Mouse (Mus musculus) adrenal gland, postnatal 25 days (tissue): ENCODE data around the gene Dusp27. TPM values are rescaled to one million over a fixed set of nuclear protein-coding genes. Genes with fewer than 3 reads are reported as not detected.

Source experiments
- DNase-seq: peaks from one replicate; pipeline ENCODE4 v3.0.0; 2021; ENCODE audit warnings: mixed read lengths
- long read RNA-seq: library from polyadenylated mRNA; stranded (forward); transcript quantifications from one replicate; pipeline ENCODE4 v2.0.0, GENCODE M21; 2021
- total RNA-seq: library from RNA; stranded (reverse); gene quantifications from 2 replicates; pipeline ENCODE4 v1.2.3, GENCODE M21; 2021

The Dusp27 gene
- total RNA-seq, result not detected in 2 replicates
- long read RNA-seq, result 0 reads

- DNase-seq, result no peak
Measured at GRCm38 (mm10) chr1:166127719-166128118, at the start of gene Dusp27. TSS of gene Dusp27 (minus strand) at chr1:166127922.

DNA sequence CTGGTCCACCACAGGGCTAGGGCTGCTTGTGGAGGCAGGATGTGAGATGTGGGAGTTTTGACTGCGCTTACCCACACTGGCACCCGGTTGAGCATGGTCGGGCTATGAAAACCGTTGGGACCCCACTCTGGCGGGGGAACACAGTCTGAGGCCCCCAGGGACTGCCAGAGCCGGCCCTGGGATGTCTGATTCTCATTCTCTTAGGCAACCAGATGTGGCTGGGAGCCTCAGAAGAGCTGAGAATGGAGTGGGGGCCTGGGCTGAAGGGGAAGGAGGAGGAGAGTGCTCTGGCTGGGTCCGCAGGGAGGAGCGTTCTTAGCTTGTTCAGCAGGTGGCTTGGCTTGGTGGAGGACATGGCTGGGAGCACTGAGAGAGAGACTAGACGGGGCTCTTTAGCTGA is 45.9 kb upstream of the Dusp27 start:
- DNase-seq, result no peak

DNA sequence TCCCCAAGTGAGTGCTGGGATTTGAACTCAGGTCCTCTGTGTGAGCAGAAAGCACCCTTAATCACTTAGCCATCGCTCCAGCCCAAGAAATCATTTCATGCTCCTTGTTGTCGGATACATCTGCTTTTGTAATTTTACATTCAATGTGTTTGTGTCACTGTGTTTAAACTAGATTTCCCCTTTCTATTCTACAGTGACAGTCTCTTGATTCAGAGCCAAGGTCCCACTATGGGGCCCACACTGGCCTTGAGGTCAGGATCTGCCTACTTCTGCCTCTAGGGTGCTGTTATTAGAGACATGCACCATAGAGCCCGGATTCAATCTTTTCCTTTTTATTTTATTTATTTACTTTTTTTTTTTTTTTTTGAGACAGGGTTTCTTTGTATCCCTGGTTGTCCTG is 45.3 kb upstream of the Dusp27 start:
- no peak for DNase-seq

- no peak for DNase-seq
Measured at GRCm38 (mm10) chr1:166170852-166171251, 43.1 kb upstream of the Dusp27 start.

- no peak for DNase-seq
Measured at GRCm38 (mm10) chr1:166169713-166170112, 42.0 kb upstream of the Dusp27 start.

GRCm38 (mm10) chr1:166168017-166168416 is 40.3 kb upstream of the Dusp27 start:
- DNase-seq, result no peak

DNA sequence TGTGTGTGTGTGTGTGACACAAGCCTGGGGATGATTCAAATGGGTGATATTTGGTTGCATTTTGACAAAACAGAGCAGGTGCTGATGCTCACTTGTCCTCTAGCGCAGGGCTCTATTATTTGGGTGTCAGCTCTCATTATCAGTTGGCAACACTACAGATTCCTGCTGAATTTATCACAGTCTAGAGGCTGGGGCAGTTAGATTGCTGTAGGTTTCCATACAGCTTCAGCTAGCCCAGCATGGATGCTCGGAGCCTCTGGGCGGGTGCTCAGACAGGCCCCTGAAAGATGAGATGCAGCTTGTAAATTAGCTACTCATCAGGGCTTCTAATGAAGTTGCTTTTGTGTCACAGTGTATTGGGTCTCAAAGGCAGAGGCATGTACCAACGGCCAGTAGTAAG is 39.7 kb upstream of the Dusp27 start:
- DNase-seq, result no peak

- no peak for DNase-seq
Measured at GRCm38 (mm10) chr1:166165159-166165558, 37.4 kb upstream of the Dusp27 start.

GRCm38 (mm10) chr1:166164580-166164979 is 36.9 kb upstream of the Dusp27 start:
- no peak for DNase-seq

GRCm38 (mm10) chr1:166160569-166161445 is 33.1 kb upstream of the Dusp27 start:
- DNase-seq, result peak; percentile 76

- DNase-seq, result no peak
Measured at GRCm38 (mm10) chr1:166160111-166160510, 32.4 kb upstream of the Dusp27 start.

GRCm38 (mm10) chr1:166158664-166159063 is 30.9 kb upstream of the Dusp27 start:
- DNase-seq, result no peak

GRCm38 (mm10) chr1:166157712-166158111 is 30.0 kb upstream of the Dusp27 start:
- DNase-seq, result no peak

- no peak for DNase-seq
Measured at GRCm38 (mm10) chr1:166155113-166155494, 27.4 kb upstream of the Dusp27 start.

GRCm38 (mm10) chr1:166154162-166155112 is 26.7 kb upstream of the Dusp27 start:
- DNase-seq, result peak; percentile 78

GRCm38 (mm10) chr1:166153351-166154120 is 25.8 kb upstream of the Dusp27 start:
- DNase-seq, result peak; percentile 92

DNA sequence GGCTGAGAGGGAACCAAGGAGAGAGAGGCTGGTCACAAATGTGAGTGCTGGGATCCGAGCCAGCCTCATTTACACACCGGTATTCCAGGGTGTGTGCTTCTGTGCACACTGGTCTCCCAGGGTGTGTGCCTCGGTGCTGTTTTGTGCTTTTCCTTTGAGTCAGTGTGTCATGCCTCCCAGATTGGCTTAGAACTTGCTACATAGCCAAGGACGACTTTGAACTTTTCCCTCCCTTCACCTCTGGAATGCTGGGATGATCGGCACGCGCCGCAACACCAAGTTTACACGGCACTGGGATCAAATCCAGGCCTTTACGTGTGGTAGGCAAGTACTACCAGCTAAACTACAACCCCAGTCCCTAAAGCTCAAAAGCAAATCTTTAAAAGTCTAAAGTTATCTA is 24.3 kb upstream of the Dusp27 start:
- DNase-seq, result no peak

- no peak for DNase-seq
Measured at GRCm38 (mm10) chr1:166151341-166151740, 23.6 kb upstream of the Dusp27 start.

DNA sequence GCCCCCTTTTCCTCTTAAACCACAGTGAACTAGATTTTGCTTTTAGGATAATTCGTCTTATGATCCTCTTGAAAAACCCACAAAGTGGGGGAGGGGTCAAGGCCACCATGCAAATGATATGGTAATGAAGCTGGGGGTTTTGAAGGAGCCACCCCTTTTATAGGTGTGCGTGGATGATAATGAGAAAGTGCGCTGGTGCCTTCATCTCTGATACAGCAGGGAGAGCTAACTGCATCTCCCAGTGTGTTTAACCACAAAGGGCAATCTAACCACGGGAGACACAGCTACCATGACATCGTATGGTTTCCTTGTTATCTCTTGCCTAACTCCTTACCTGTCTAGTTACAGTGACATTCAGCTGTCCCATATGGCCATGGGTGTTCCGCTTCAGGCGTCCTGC is 22.3 kb upstream of the Dusp27 start:
- no peak for DNase-seq

DNA sequence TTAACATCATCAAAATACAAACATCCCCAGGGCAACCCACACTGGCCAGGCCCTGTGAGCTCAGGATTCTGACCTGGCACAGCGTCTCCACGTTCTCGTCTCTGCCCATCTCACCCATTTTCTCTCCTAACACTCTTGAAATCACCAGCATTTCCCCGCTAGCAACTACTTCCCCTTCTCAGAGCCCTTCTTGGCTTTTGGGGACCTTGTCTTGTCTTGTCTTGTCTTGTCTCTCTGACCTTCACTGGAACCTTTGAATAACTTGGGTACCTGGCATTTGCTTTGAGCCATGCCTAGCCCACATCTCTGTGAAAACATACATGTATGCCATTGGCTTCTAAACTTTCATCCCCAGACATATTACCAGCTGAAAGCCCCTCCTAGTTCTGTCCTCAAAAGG is 21.7 kb upstream of the Dusp27 start:
- DNase-seq, result no peak

- no peak for DNase-seq
Measured at GRCm38 (mm10) chr1:166147657-166148056, 19.9 kb upstream of the Dusp27 start.

DNA sequence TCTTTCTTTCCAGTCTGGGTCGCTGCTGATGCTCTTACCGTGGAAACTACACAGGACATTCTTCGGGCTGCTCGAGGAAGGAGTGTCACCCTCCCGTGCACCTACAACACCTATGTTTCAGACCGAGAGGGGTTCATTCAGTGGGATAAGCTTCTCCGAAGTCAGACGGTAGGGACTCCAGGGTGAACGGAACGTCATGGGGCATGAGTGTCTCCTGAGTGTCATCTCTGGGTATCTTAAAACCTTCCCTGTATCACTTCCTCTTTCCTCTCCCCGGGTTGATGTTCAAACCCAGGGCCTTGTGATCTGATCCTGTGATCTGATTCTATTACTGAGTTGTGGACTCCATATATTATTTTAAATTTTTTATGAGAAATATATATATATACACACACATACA is 18.9 kb upstream of the Dusp27 start:
- no peak for DNase-seq
